8 mouse cellular contexts compared by ENCODE assay signal in the genomic region with DNA sequence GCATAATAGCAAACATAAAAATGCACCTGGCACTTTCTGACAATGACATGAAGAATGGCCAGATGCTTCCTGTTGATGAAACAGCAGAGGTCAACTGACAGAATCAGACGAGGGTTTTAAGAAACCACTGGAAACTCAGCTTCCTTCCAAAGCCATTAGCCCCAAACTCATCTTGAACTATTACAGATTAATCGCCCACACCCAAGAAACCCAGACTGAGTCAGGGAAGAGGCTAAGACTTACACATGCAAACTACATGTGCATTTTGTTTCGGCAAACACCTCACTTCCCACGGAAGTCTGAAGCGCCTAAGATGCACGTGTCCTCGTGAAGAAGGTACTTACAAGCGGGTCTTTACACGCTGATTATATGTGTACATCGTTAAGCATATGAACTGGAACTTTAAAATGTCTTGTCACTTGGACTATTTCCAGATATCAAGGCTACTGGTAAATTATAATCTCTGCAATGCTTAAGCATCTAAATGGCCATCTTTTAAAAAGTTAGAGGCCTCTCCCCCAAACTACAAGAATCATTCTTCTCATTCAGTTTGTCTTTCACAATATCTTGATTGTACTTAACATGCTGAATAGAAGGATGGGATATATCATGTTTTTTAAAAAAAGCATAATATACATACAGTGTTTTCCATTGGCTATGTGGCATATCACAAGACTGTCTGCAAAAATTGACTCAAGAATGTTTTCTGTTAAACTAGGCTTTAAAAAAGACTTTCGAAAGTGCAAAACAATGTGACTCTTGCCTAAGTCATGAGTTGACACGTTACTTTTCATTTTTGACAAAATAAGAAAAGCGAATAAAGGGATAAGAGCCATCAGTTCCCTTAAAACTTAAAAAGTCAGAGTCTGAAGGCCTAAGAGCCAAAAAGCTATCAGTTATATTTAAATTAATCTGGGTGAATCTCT. TPM values are rescaled to one million over a fixed set of nuclear protein-coding genes. Genes with fewer than 3 reads are reported as not detected.
DNase-seq lines count a peak whose midpoint lies in the region; ATAC-seq and TF ChIP-seq lines count a peak whose summit lies in the region.

No protein-coding gene starts in this region.

- 53% methylated on average over 13 of the region's 13 CpGs for WGBS in lung, embryonic 14.5 days
- 73% methylated on average over 13 of the region's 13 CpGs for WGBS in hindbrain, embryonic 14.5 days
- 64% methylated on average over 13 of the region's 13 CpGs for WGBS in midbrain, embryonic 15.5 days

- H3K4me3 ChIP-seq in lung, embryonic 14.5 days (ENCODE audit: low read depth, low read length) = peak overlapping the region; percentile 94
- H3K4me3 ChIP-seq in hindbrain, embryonic 14.5 days (replicated peaks; ENCODE audit: low read length) = peak overlapping the region; percentile 96
- peak overlapping the region; percentile 68 for H3K4me3 ChIP-seq in midbrain, embryonic 15.5 days

- peak; percentile 17 for DNase-seq in lung, embryonic 14.5 days
- no peak for DNase-seq in lung, postnatal 10 days
- DNase-seq in brain, embryonic 14.5 days (ENCODE audit: low read depth) = peak; percentile 7
- DNase-seq in hindbrain, embryonic 14.5 days (ENCODE audit: low spot score) = no peak
- no peak for DNase-seq in cerebellum, postnatal 36 days
- no peak for DNase-seq in lung, postnatal 14 days

- peaks cover 4% of the 10 kb centered on the region; the same call in 1 of the 2 replicates for H3K4me1 ChIP-seq in lung, embryonic 14.5 days (ENCODE audit: insufficient read depth)
- H3K4me1 ChIP-seq in hindbrain, embryonic 14.5 days (replicated peaks; ENCODE audit: control insufficient read depth, insufficient read depth, low read length) = peaks cover 39% of the 10 kb centered on the region
- H3K4me1 ChIP-seq in midbrain, embryonic 15.5 days = peaks cover 45% of the 10 kb centered on the region

- no peak for TF ChIP-seq POLR2A in brain, embryonic 14.5 days (IDR thresholded peaks at IDR 0.05; ENCODE audit: borderline replicate concordance, extremely low read depth, insufficient read depth, insufficient read length, poor library complexity, severe bottlenecking)

- no peaks in the 10 kb centered on the region for H3K36me3 ChIP-seq in lung, embryonic 14.5 days (ENCODE audit: insufficient read depth)
- no peaks in the 10 kb centered on the region for H3K36me3 ChIP-seq in hindbrain, embryonic 14.5 days (replicated peaks; ENCODE audit: control insufficient read depth, insufficient read depth)
- no peaks in the 10 kb centered on the region for H3K36me3 ChIP-seq in midbrain, embryonic 15.5 days (replicated peaks)

- peak overlapping the region; percentile 75 for H3K4me2 ChIP-seq in lung, embryonic 14.5 days
- peak overlapping the region; percentile 72 for H3K4me2 ChIP-seq in hindbrain, embryonic 14.5 days (replicated peaks)
- peak overlapping the region; percentile 83 for H3K4me2 ChIP-seq in midbrain, embryonic 15.5 days

- H3K9ac ChIP-seq in lung, embryonic 14.5 days = peak overlapping the region; percentile 99
- peak overlapping the region; percentile 99 for H3K9ac ChIP-seq in hindbrain, embryonic 14.5 days
- H3K9ac ChIP-seq in midbrain, embryonic 15.5 days = peak overlapping the region; percentile 92

- H3K27me3 ChIP-seq in lung, embryonic 14.5 days (ENCODE audit: insufficient read depth, low read length) = no peaks in the 10 kb centered on the region
- no peaks in the 10 kb centered on the region for H3K27me3 ChIP-seq in hindbrain, embryonic 14.5 days (ENCODE audit: control insufficient read depth, insufficient read depth, low read length)
- H3K27me3 ChIP-seq in midbrain, embryonic 15.5 days (replicated peaks) = no peaks in the 10 kb centered on the region

- peak overlapping the region; percentile 100 for H3K27ac ChIP-seq in lung, embryonic 14.5 days (ENCODE audit: low read depth)
- 0 out of 2 replicates have a peak overlapping the region, but pooled peaks have one; percentile 100 for H3K27ac ChIP-seq in hindbrain, embryonic 14.5 days
- H3K27ac ChIP-seq in midbrain, embryonic 15.5 days = peak overlapping the region; percentile 100; the same call in 1 of the 2 replicates

- TF ChIP-seq CTCF in lung, embryonic 14.5 days (IDR thresholded peaks at IDR 0.05; ENCODE audit: low read depth) = no peak
- no peak for TF ChIP-seq CTCF in brain, embryonic 14.5 days (IDR thresholded peaks at IDR 0.05; ENCODE audit: borderline replicate concordance, extremely low read depth, insufficient read depth, insufficient read length)

- ATAC-seq in lung, embryonic 14.5 days (ENCODE audit: insufficient read depth) = no peak
- no peak for ATAC-seq in hindbrain, embryonic 14.5 days (ENCODE audit: low FRiP score)
- no peak for ATAC-seq in midbrain, embryonic 15.5 days (replicated peaks)
- no peak for ATAC-seq in frontal cortex, adult (ENCODE audit: low TSS enrichment)

- H3K9me3 ChIP-seq in lung, embryonic 14.5 days (ENCODE audit: low read depth, low read length) = no peaks in the 10 kb centered on the region
- no peaks in the 10 kb centered on the region for H3K9me3 ChIP-seq in hindbrain, embryonic 14.5 days (ENCODE audit: control insufficient read depth, low read length)
- no peaks in the 10 kb centered on the region for H3K9me3 ChIP-seq in midbrain, embryonic 15.5 days

RNA-seq across cellular contexts. Expression of a gene that starts 2.6 kb away (rescaled TPM):
- polyA plus RNA-seq in lung, embryonic 14.5 days (2014; fragmentation: Nextera tagmentation; extraction: Ambion mirVana) = 66.3 and 68.3 TPM in 2 replicates
- 37.6 and 41.9 TPM in 2 replicates for polyA plus RNA-seq in brain, embryonic 14.5 days (2012; rRNA removed)
- 41.7 and 43.8 TPM in 2 replicates for polyA plus RNA-seq in hindbrain, embryonic 14.5 days (2014; fragmentation: Nextera tagmentation; extraction: Ambion mirVana)
- polyA plus RNA-seq in midbrain, embryonic 15.5 days (2015; fragmentation: Nextera tagmentation; extraction: Ambion mirVana) = 41.3 and 44.1 TPM in 2 replicates

RNA-seq across cellular contexts. Expression of a gene that starts 33.5 kb away (rescaled TPM):
- 43.8 and 44.6 TPM in 2 replicates for polyA plus RNA-seq in lung, embryonic 14.5 days (2014; fragmentation: Nextera tagmentation; extraction: Ambion mirVana)
- 28.0 and 28.8 TPM in 2 replicates for polyA plus RNA-seq in brain, embryonic 14.5 days (2012; rRNA removed)
- 30.0 and 35.2 TPM in 2 replicates for polyA plus RNA-seq in hindbrain, embryonic 14.5 days (2014; fragmentation: Nextera tagmentation; extraction: Ambion mirVana)
- polyA plus RNA-seq in midbrain, embryonic 15.5 days (2015; fragmentation: Nextera tagmentation; extraction: Ambion mirVana) = 28.1 and 28.4 TPM in 2 replicates

RNA-seq across cellular contexts. Expression of a gene that starts 54.5 kb away (rescaled TPM):
- polyA plus RNA-seq in lung, embryonic 14.5 days (2014; fragmentation: Nextera tagmentation; extraction: Ambion mirVana) = 1.4 and 2.1 TPM in 2 replicates
- 2.0 and 2.2 TPM in 2 replicates for polyA plus RNA-seq in brain, embryonic 14.5 days (2012; rRNA removed)
- 1.1 and 2.5 TPM in 2 replicates for polyA plus RNA-seq in hindbrain, embryonic 14.5 days (2014; fragmentation: Nextera tagmentation; extraction: Ambion mirVana)
- 1.5 and 1.8 TPM in 2 replicates for polyA plus RNA-seq in midbrain, embryonic 15.5 days (2015; fragmentation: Nextera tagmentation; extraction: Ambion mirVana)

Comparison
In these comparisons a context has a peak if more than half of its experiments do, and no peak if none do; other contexts are left out.
1. DNase-seq: peak in lung, embryonic 14.5 days (single experiment) and brain, embryonic 14.5 days (single experiment); none in lung, postnatal 10 days (single experiment), hindbrain, embryonic 14.5 days (single experiment), cerebellum, postnatal 36 days (0 of 2) and lung, postnatal 14 days (single experiment).
2. Peak in every context shown above with its lines, with median percentiles within 50 percentile points of each other: H3K27ac ChIP-seq, H3K4me2 ChIP-seq, H3K4me3 ChIP-seq and H3K9ac ChIP-seq.